Mouse (Mus musculus) limb, embryonic 11.5 days (tissue): ENCODE measurements at regions not wholly inside any gene's neighbourhood (a gene's known extent, or its start where the extent isn't known, plus 50 kb on each side); places are given as distances from the start of the nearest gene placed in this dataset.

ENCODE experiments used
- ATAC-seq: fragments of 200-750 bp; cut with Nextera tagmentation; 2 replicates; pipeline ENCODE4 v1.8.0; 2017; ENCODE audit warnings: low read depth; ENCODE audit not compliant: insufficient number of reproducible peaks, low FRiP score, low TSS enrichment
- DNase-seq: peaks from one replicate; pipeline ENCODE4 v3.0.0-alpha.2; 2015; ENCODE audit warnings: low spot score
- H3K27ac ChIP-seq: fragments of 300-500 bp; sonication (generic); replicated peaks from 2 replicates; pipeline ENCODE4 v1.5.1; 2014; ENCODE audit warnings: low read depth, mild to moderate bottlenecking, low read length
- H3K27me3 ChIP-seq: fragments of 300-500 bp; sonication (generic); 2 replicates; pipeline ENCODE4 v1.6.1; 2014; ENCODE audit warnings: mild to moderate bottlenecking, low read length, mixed read lengths; ENCODE audit not compliant: control insufficient read depth, insufficient read depth
- H3K36me3 ChIP-seq: fragments of 300-500 bp; sonication (generic); 2 replicates; pipeline ENCODE4 v1.6.1; 2014; ENCODE audit warnings: mild to moderate bottlenecking, low read length, moderate library complexity, mixed read lengths; ENCODE audit not compliant: control insufficient read depth, insufficient read depth
- H3K4me1 ChIP-seq: fragments of 300-500 bp; sonication (generic); 2 replicates; pipeline ENCODE4 v1.6.1; 2014; ENCODE audit warnings: low read length, mixed read lengths; ENCODE audit not compliant: control insufficient read depth, insufficient read depth
- H3K4me2 ChIP-seq: fragments of 300-500 bp; sonication (generic); 2 replicates; pipeline ENCODE4 v1.6.1; 2014; ENCODE audit warnings: low read depth, mild to moderate bottlenecking, moderate library complexity; ENCODE audit not compliant: severe bottlenecking
- H3K4me3 ChIP-seq: fragments of 300-500 bp; sonication (generic); 2 replicates; pipeline ENCODE4 v1.5.1; 2014; ENCODE audit warnings: low read depth, low read length
- H3K9ac ChIP-seq: fragments of 300-500 bp; sonication (generic); 2 replicates; pipeline ENCODE4 v1.6.1; 2014; ENCODE audit warnings: mild to moderate bottlenecking, low read length
- H3K9me3 ChIP-seq: fragments of 300-500 bp; sonication (generic); 2 replicates; pipeline ENCODE4 v1.6.1; 2016; ENCODE audit warnings: low read length; ENCODE audit not compliant: control insufficient read depth
- WGBS: fragments of 180-500 bp; shearing (Covaris S2); extraction: QIAGEN DNeasy Blood & Tissue Kit; methylation state at CpG from one replicate; pipeline ENCODE4 v1.1.7; 2014; 5-methylcytosine and 5-hydroxymethylcytosine counted together

GRCm38 (mm10) chr11:52661894-52662593, 102.4 kb upstream of the Fstl4 start:
- H3K27ac ChIP-seq, result no peak overlapping the region
- H3K4me3 ChIP-seq, result no peak overlapping the region
- no peak overlapping the region for H3K9ac ChIP-seq
- no peak for DNase-seq
- no peaks in the 10 kb centered on the region for H3K9me3 ChIP-seq
- H3K4me2 ChIP-seq, result no peak overlapping the region
- no peaks in the 10 kb centered on the region for H3K4me1 ChIP-seq
- no peak for ATAC-seq
- H3K27me3 ChIP-seq, result no peaks in the 10 kb centered on the region
- 75% methylated on average over 15 of the region's 15 CpGs for WGBS
- no peaks in the 10 kb centered on the region for H3K36me3 ChIP-seq

- DNase-seq, result no peak
- H3K9me3 ChIP-seq, result peaks cover 4% of the 10 kb centered on the region; the same call in 1 of the 2 replicates
- ATAC-seq, result no peak
- H3K4me3 ChIP-seq, result no peak overlapping the region
- H3K27ac ChIP-seq, result no peak overlapping the region
- H3K36me3 ChIP-seq, result no peaks in the 10 kb centered on the region
- WGBS, result 82% methylated on average over 1 of the region's 1 CpGs
- no peaks in the 10 kb centered on the region for H3K4me1 ChIP-seq
- H3K27me3 ChIP-seq, result no peaks in the 10 kb centered on the region
- no peak overlapping the region for H3K4me2 ChIP-seq
- no peak overlapping the region for H3K9ac ChIP-seq
These were observed 99.1 kb upstream of the Fstl4 start for GRCm38 (mm10) chr11:52665343-52665742.

- DNase-seq (no peak), ATAC-seq (no peak)
- 40% methylated on average over 6 of the region's 6 CpGs for WGBS
- Histone ChIP-seq H3K27ac (no peak overlapping the region), H3K4me2 (no peak overlapping the region), H3K9ac (no peak overlapping the region), H3K36me3 (no peaks in the 10 kb centered on the region), H3K27me3 (no peaks in the 10 kb centered on the region), H3K9me3 (no peaks in the 10 kb centered on the region), H3K4me1 (no peaks in the 10 kb centered on the region), H3K4me3 (no peak overlapping the region)
These were observed 89.4 kb upstream of the Fstl4 start for GRCm38 (mm10) chr11:52675022-52675421.

- Histone ChIP-seq H3K4me3 (no peak overlapping the region), H3K4me2 (no peak overlapping the region), H3K9ac (no peak overlapping the region), H3K4me1 (no peaks in the 10 kb centered on the region), H3K9me3 (no peaks in the 10 kb centered on the region), H3K27me3 (no peaks in the 10 kb centered on the region), H3K27ac (no peak overlapping the region), H3K36me3 (no peaks in the 10 kb centered on the region)
- WGBS, result 88% methylated on average over 4 of the region's 4 CpGs
- ATAC-seq (no peak), DNase-seq (no peak)
These were observed 86.2 kb upstream of the Fstl4 start for GRCm38 (mm10) chr11:52678259-52678658.

- no peaks in the 10 kb centered on the region for H3K36me3 ChIP-seq
- H3K27me3 ChIP-seq, result no peaks in the 10 kb centered on the region
- WGBS, result 86% methylated on average over 2 of the region's 2 CpGs
- no peak for ATAC-seq
- H3K4me2 ChIP-seq, result no peak overlapping the region
- H3K9me3 ChIP-seq, result no peaks in the 10 kb centered on the region
- H3K4me3 ChIP-seq, result no peak overlapping the region
- no peak overlapping the region for H3K9ac ChIP-seq
- DNase-seq, result no peak
- no peak overlapping the region for H3K27ac ChIP-seq
- no peaks in the 10 kb centered on the region for H3K4me1 ChIP-seq
These were observed 79.0 kb upstream of the Fstl4 start for GRCm38 (mm10) chr11:52685436-52685835.

GRCm38 (mm10) chr11:52692701-52693100, 71.7 kb upstream of the Fstl4 start:
- H3K36me3 ChIP-seq, result no peaks in the 10 kb centered on the region
- no peaks in the 10 kb centered on the region for H3K4me1 ChIP-seq
- WGBS, result 69% methylated on average over 3 of the region's 3 CpGs
- no peak overlapping the region for H3K9ac ChIP-seq
- ATAC-seq (no peak), DNase-seq (no peak)
- H3K9me3 ChIP-seq, result no peaks in the 10 kb centered on the region
- no peaks in the 10 kb centered on the region for H3K27me3 ChIP-seq
- H3K27ac ChIP-seq, result no peak overlapping the region
- H3K4me3 ChIP-seq, result no peak overlapping the region
- H3K4me2 ChIP-seq, result no peak overlapping the region

- Histone ChIP-seq H3K9ac (no peak overlapping the region), H3K36me3 (no peaks in the 10 kb centered on the region), H3K4me1 (no peaks in the 10 kb centered on the region), H3K27ac (no peak overlapping the region), H3K27me3 (no peaks in the 10 kb centered on the region), H3K4me2 (no peak overlapping the region), H3K9me3 (no peaks in the 10 kb centered on the region), H3K4me3 (no peak overlapping the region)
- WGBS, result 66% methylated on average over 10 of the region's 10 CpGs
- ATAC-seq, result no peak
- no peak for DNase-seq
These were observed 62.8 kb upstream of the Fstl4 start for GRCm38 (mm10) chr11:52701682-52702081.

- no peak overlapping the region for H3K27ac ChIP-seq
- WGBS, result 86% methylated on average over 4 of the region's 4 CpGs
- no peak for ATAC-seq
- H3K4me3 ChIP-seq, result no peak overlapping the region
- no peak overlapping the region for H3K9ac ChIP-seq
- no peaks in the 10 kb centered on the region for H3K9me3 ChIP-seq
- no peaks in the 10 kb centered on the region for H3K27me3 ChIP-seq
- DNase-seq, result no peak
- no peaks in the 10 kb centered on the region for H3K4me1 ChIP-seq
- no peak overlapping the region for H3K4me2 ChIP-seq
- no peaks in the 10 kb centered on the region for H3K36me3 ChIP-seq
These were observed 61.0 kb upstream of the Fstl4 start for GRCm38 (mm10) chr11:52703391-52703790.
